Mouse (Mus musculus): Measurements from ENCODE around the gene Plk5.

- no peak for TF ChIP-seq POLR2A (IDR thresholded peaks at IDR 0.05; ENCODE audit: borderline replicate concordance, insufficient read depth, low read length)
- TF ChIP-seq CTCF (IDR thresholded peaks at IDR 0.05; ENCODE audit: borderline replicate concordance, insufficient read depth, low read depth, low read length) = no peak
Observed at GRCm38 (mm10) chr10:80351896-80352295, 4.4 kb upstream of the Plk5 start.

All from cerebellum, adult 2 months (tissue).